Mouse (Mus musculus) E14TG2a.4 (cell line): ENCODE measurements around the gene Coa3.

Source experiments
- H3K27me3 ChIP-seq: 2 replicates; pipeline ENCODE4 v1.6.1; 2014; ENCODE audit warnings: low read length, control low read depth; ENCODE audit not compliant: insufficient read depth
- H3K36me3 ChIP-seq: 2 replicates; pipeline ENCODE4 v1.6.1; 2014; ENCODE audit warnings: low read length, control low read depth; ENCODE audit not compliant: insufficient read depth
- H3K4me1 ChIP-seq: replicated peaks from 2 replicates; pipeline ENCODE4 v1.6.1; 2014; ENCODE audit warnings: low read depth, low read length, control low read depth
- H3K4me3 ChIP-seq: replicated peaks from 2 replicates; pipeline ENCODE4 v1.5.1; 2014; ENCODE audit warnings: mild to moderate bottlenecking, low read length
- H3K9me3 ChIP-seq: 2 replicates; pipeline ENCODE4 v1.6.1; 2014; ENCODE audit warnings: low read length, control low read depth
- CTCF ChIP-seq: conservative IDR thresholded peaks from 2 replicates; pipeline ENCODE4 v1.5.1; 2014; ENCODE audit warnings: low read length
- NANOG ChIP-seq: IDR thresholded peaks from 2 replicates; pipeline ENCODE4 v1.6.1; 2014; ENCODE audit warnings: borderline replicate concordance, low read length, mixed read lengths
- POU5F1 ChIP-seq: IDR thresholded peaks from 2 replicates; pipeline ENCODE4 v1.6.1; 2014; ENCODE audit warnings: low read length, borderline replicate concordance

The Coa3 gene

GRCm38 (mm10) chr11:101275309-101275708 is 3.6 kb downstream of the Coa3 start:
- Histone ChIP-seq H3K4me1 (peaks cover 47% of the 10 kb centered on the region), H3K27me3 (peaks cover 60% of the 10 kb centered on the region), H3K4me3 (no peak overlapping the region), H3K36me3 (peaks cover 12% of the 10 kb centered on the region), H3K9me3 (no peaks in the 10 kb centered on the region)
- TF ChIP-seq NANOG (no peak), CTCF (no peak), POU5F1 (no peak)

- Histone ChIP-seq H3K27me3 (peaks cover 60% of the 10 kb centered on the region), H3K4me3 (no peak overlapping the region), H3K9me3 (no peaks in the 10 kb centered on the region), H3K36me3 (peaks cover 9% of the 10 kb centered on the region), H3K4me1 (peaks cover 39% of the 10 kb centered on the region)
- no peak for TF ChIP-seq POU5F1
- TF ChIP-seq CTCF: no peak
- no peak for TF ChIP-seq NANOG
Measured at GRCm38 (mm10) chr11:101272446-101272845, 6.5 kb downstream of the Coa3 start.

- H3K9me3 ChIP-seq: no peaks in the 10 kb centered on the region
- H3K4me3 ChIP-seq: no peak overlapping the region
- peaks cover 59% of the 10 kb centered on the region for H3K27me3 ChIP-seq
- H3K36me3 ChIP-seq: no peaks in the 10 kb centered on the region
- peaks cover 22% of the 10 kb centered on the region for H3K4me1 ChIP-seq
- TF ChIP-seq NANOG (no peak), CTCF (no peak), POU5F1 (no peak)
Measured at GRCm38 (mm10) chr11:101269577-101270116, 9.3 kb downstream of the Coa3 start.

- H3K36me3 ChIP-seq: no peaks in the 10 kb centered on the region
- H3K27me3 ChIP-seq: peaks cover 75% of the 10 kb centered on the region
- no peak overlapping the region for H3K4me3 ChIP-seq
- peaks cover 53% of the 10 kb centered on the region for H3K4me1 ChIP-seq
- H3K9me3 ChIP-seq: no peaks in the 10 kb centered on the region
- TF ChIP-seq CTCF (no peak), POU5F1 (no peak), NANOG (no peak)
Measured at GRCm38 (mm10) chr11:101265906-101266305, 13.0 kb downstream of the Coa3 start.

GRCm38 (mm10) chr11:101264954-101265471 is 13.9 kb downstream of the Coa3 start:
- Histone ChIP-seq H3K27me3 (peaks cover 74% of the 10 kb centered on the region), H3K9me3 (no peaks in the 10 kb centered on the region), H3K4me1 (peaks cover 60% of the 10 kb centered on the region), H3K4me3 (peak overlapping the region; percentile 71), H3K36me3 (no peaks in the 10 kb centered on the region)
- TF ChIP-seq NANOG (no peak), CTCF (no peak), POU5F1 (no peak)

- no peak for TF ChIP-seq NANOG
- TF ChIP-seq CTCF: no peak
- TF ChIP-seq POU5F1: no peak
- H3K4me1 ChIP-seq: peaks cover 66% of the 10 kb centered on the region
- H3K36me3 ChIP-seq: peaks cover 6% of the 10 kb centered on the region
- H3K9me3 ChIP-seq: no peaks in the 10 kb centered on the region
- H3K27me3 ChIP-seq: peaks cover 72% of the 10 kb centered on the region
- 0 out of 2 replicates have a peak overlapping the region, but pooled peaks have one; percentile 17 for H3K4me3 ChIP-seq
Measured at GRCm38 (mm10) chr11:101263989-101264280, 15.0 kb downstream of the Coa3 start.

GRCm38 (mm10) chr11:101263138-101263988 is 15.6 kb downstream of the Coa3 start:
- Histone ChIP-seq H3K4me3 (0 out of 2 replicates have a peak overlapping the region, but pooled peaks have one; percentile 17), H3K9me3 (no peaks in the 10 kb centered on the region), H3K27me3 (peaks cover 67% of the 10 kb centered on the region), H3K4me1 (peaks cover 69% of the 10 kb centered on the region), H3K36me3 (peaks cover 12% of the 10 kb centered on the region)
- no peak for TF ChIP-seq NANOG
- no peak for TF ChIP-seq CTCF

GRCm38 (mm10) chr11:101262272-101262967 is 16.5 kb downstream of the Coa3 start:
- H3K36me3 ChIP-seq: peaks cover 21% of the 10 kb centered on the region
- H3K4me1 ChIP-seq: peaks cover 69% of the 10 kb centered on the region
- TF ChIP-seq NANOG (no peak), CTCF (no peak), POU5F1 (no peak)
- H3K27me3 ChIP-seq: peaks cover 62% of the 10 kb centered on the region
- H3K9me3 ChIP-seq: no peaks in the 10 kb centered on the region
- H3K4me3 ChIP-seq: peak overlapping the region; percentile 50
